21 mouse cellular contexts compared by ENCODE assay signal in the genomic region with DNA sequence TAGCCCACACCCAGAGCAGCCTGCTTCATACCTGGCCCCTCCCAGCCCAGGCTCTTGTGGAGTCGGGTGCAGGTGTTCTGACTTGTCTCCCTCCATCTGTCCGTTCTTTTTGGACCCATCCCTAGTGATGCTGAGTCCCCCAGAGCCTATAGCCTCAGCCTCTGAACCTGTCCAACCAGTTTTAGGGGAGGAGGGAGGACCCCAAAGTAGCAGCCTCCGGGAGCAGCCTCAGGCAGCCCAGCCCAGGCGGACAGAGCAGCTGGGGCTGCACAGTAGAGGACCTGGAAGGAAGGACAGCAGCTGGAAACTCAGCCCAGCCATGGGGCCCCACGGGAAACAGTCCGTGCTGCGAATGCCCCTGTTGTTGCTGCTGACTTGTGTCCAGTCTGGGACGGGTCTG. TPM values are rescaled to one million over a fixed set of nuclear protein-coding genes. Genes with fewer than 3 reads are reported as not detected.
DNase-seq lines count a peak whose midpoint lies in the region; ATAC-seq and TF ChIP-seq lines count a peak whose summit lies in the region.
"Had no signal": no experiment of that assay in that cellular context is flagged by ENCODE, and none has a peak within 500 bp of the region (broad histone marks: within the 10 kb centered on the region; RNA-seq: fewer than 3 reads in every experiment).

No protein-coding gene starts in this region.

- no peak overlapping the region for H3K4me3 ChIP-seq in intestine, embryonic 16.5 days (ENCODE audit: low read length)
- no peak overlapping the region for H3K4me3 ChIP-seq in intestine, embryonic 15.5 days (replicated peaks)
- H3K4me3 ChIP-seq in ES-Bruce4 (ENCODE audit: low read depth, low read length) = 0 out of 2 replicates have a peak overlapping the region, but pooled peaks have one; percentile 2
- no peak overlapping the region for H3K4me3 ChIP-seq in embryonic facial prominence, embryonic 13.5 days
- no peak overlapping the region for H3K4me3 ChIP-seq in limb, embryonic 14.5 days (replicated peaks; ENCODE audit: low read length)
- H3K4me3 ChIP-seq in forebrain, embryonic 12.5 days (replicated peaks) = no peak overlapping the region
- H3K4me3 ChIP-seq: layer of hippocampus, adult 2 months had no signal

- TF ChIP-seq CTCF in ES-Bruce4 (IDR thresholded peaks at IDR 0.05; ENCODE audit: low read depth, low read length) = no peak

- H3K27me3 ChIP-seq in intestine, embryonic 16.5 days (replicated peaks; ENCODE audit: control insufficient read depth, insufficient read depth, low read length) = no peaks in the 10 kb centered on the region
- H3K27me3 ChIP-seq in intestine, embryonic 15.5 days (replicated peaks) = no peaks in the 10 kb centered on the region
- no peaks in the 10 kb centered on the region for H3K27me3 ChIP-seq in ES-Bruce4 (ENCODE audit: control insufficient read depth, insufficient read depth, low read length, poor library complexity, severe bottlenecking)
- peaks cover 9% of the 10 kb centered on the region for H3K27me3 ChIP-seq in embryonic facial prominence, embryonic 13.5 days
- H3K27me3 ChIP-seq in limb, embryonic 14.5 days (ENCODE audit: control insufficient read depth, insufficient read depth, low read length) = no peaks in the 10 kb centered on the region
- H3K27me3 ChIP-seq in forebrain, embryonic 12.5 days = peaks cover 10% of the 10 kb centered on the region

- 0 out of 2 replicates have a peak overlapping the region, but pooled peaks have one; percentile 24 for H3K9ac ChIP-seq in intestine, embryonic 16.5 days (ENCODE audit: low read depth, low read length)
- H3K9ac ChIP-seq in intestine, embryonic 15.5 days = no peak overlapping the region
- no peak overlapping the region for H3K9ac ChIP-seq in ES-Bruce4 (ENCODE audit: low read depth, poor library complexity, severe bottlenecking)
- H3K9ac ChIP-seq in embryonic facial prominence, embryonic 13.5 days = no peak overlapping the region
- no peak overlapping the region for H3K9ac ChIP-seq in limb, embryonic 14.5 days (ENCODE audit: low read depth, low read length, severe bottlenecking)
- H3K9ac ChIP-seq in forebrain, embryonic 12.5 days = no peak overlapping the region

- no peaks in the 10 kb centered on the region for H3K9me3 ChIP-seq in intestine, embryonic 16.5 days (ENCODE audit: control insufficient read depth, low read length)
- no peaks in the 10 kb centered on the region for H3K9me3 ChIP-seq in intestine, embryonic 15.5 days
- no peaks in the 10 kb centered on the region for H3K9me3 ChIP-seq in ES-Bruce4 (replicated peaks; ENCODE audit: control insufficient read depth, insufficient read depth, low read length, poor library complexity, severe bottlenecking)
- 0 out of 2 replicates have a peak, but pooled peaks cover 3% of the 10 kb centered on the region for H3K9me3 ChIP-seq in embryonic facial prominence, embryonic 13.5 days
- H3K9me3 ChIP-seq in limb, embryonic 14.5 days (ENCODE audit: control insufficient read depth, low read length) = no peaks in the 10 kb centered on the region
- H3K9me3 ChIP-seq in forebrain, embryonic 12.5 days = no peaks in the 10 kb centered on the region

- no peaks in the 10 kb centered on the region for H3K36me3 ChIP-seq in intestine, embryonic 16.5 days (ENCODE audit: control insufficient read depth, insufficient read depth, low read length)
- H3K36me3 ChIP-seq in intestine, embryonic 15.5 days = no peaks in the 10 kb centered on the region
- H3K36me3 ChIP-seq in ES-Bruce4 (ENCODE audit: control insufficient read depth, insufficient read depth, low read length, poor library complexity, severe bottlenecking) = no peaks in the 10 kb centered on the region
- no peaks in the 10 kb centered on the region for H3K36me3 ChIP-seq in embryonic facial prominence, embryonic 13.5 days
- H3K36me3 ChIP-seq in limb, embryonic 14.5 days (ENCODE audit: control insufficient read depth, insufficient read depth, low read length) = no peaks in the 10 kb centered on the region
- no peaks in the 10 kb centered on the region for H3K36me3 ChIP-seq in forebrain, embryonic 12.5 days (replicated peaks)

- peaks cover 7% of the 10 kb centered on the region for H3K4me1 ChIP-seq in intestine, embryonic 16.5 days (ENCODE audit: control insufficient read depth, insufficient read depth, low read length)
- H3K4me1 ChIP-seq in intestine, embryonic 15.5 days (replicated peaks) = peaks cover 10% of the 10 kb centered on the region; the same call in 1 of the 2 replicates
- peaks cover 6% of the 10 kb centered on the region for H3K4me1 ChIP-seq in ES-Bruce4 (ENCODE audit: control insufficient read depth, insufficient read depth, low read length)
- H3K4me1 ChIP-seq in embryonic facial prominence, embryonic 13.5 days = peaks cover 2% of the 10 kb centered on the region
- peaks cover 2% of the 10 kb centered on the region; the same call in 1 of the 2 replicates for H3K4me1 ChIP-seq in limb, embryonic 14.5 days (ENCODE audit: control insufficient read depth, insufficient read depth, low read length)
- peaks cover 2% of the 10 kb centered on the region; the same call in 1 of the 2 replicates for H3K4me1 ChIP-seq in forebrain, embryonic 12.5 days

- ATAC-seq in intestine, embryonic 16.5 days = peak; percentile 29; the same call in 1 of the 2 replicates
- no peak for ATAC-seq in intestine, embryonic 15.5 days
- 0 out of 2 replicates have a peak, but pooled peaks have one; percentile 38 for ATAC-seq in embryonic facial prominence, embryonic 13.5 days (ENCODE audit: insufficient number of reproducible peaks, insufficient read depth, low FRiP score, low TSS enrichment, low read depth)
- 0 out of 2 replicates have a peak, but pooled peaks have one; percentile 37 for ATAC-seq in limb, embryonic 14.5 days (ENCODE audit: low FRiP score, low read depth)
- no peak for ATAC-seq in forebrain, embryonic 12.5 days (ENCODE audit: low FRiP score)
- ATAC-seq: hindbrain, postnatal 0 days had no signal

- no peak for TF ChIP-seq POLR2A in ES-Bruce4 (IDR thresholded peaks at IDR 0.05; ENCODE audit: insufficient read depth, low read length)
- TF ChIP-seq POLR2A in limb, embryonic 14.5 days (IDR thresholded peaks at IDR 0.05; ENCODE audit: borderline replicate concordance, extremely low read depth, insufficient read depth, insufficient read length) = no peak

- no peak overlapping the region for H3K4me2 ChIP-seq in intestine, embryonic 16.5 days (ENCODE audit: low read depth, low read length)
- no peak overlapping the region for H3K4me2 ChIP-seq in intestine, embryonic 15.5 days (replicated peaks)
- H3K4me2 ChIP-seq in embryonic facial prominence, embryonic 13.5 days = peak overlapping the region; percentile 26
- no peak overlapping the region for H3K4me2 ChIP-seq in limb, embryonic 14.5 days (replicated peaks; ENCODE audit: low read depth, low read length, severe bottlenecking)
- H3K4me2 ChIP-seq in forebrain, embryonic 12.5 days = no peak overlapping the region
- H3K4me2 ChIP-seq: heart, embryonic 11.5 days had no signal

- WGBS in intestine, embryonic 16.5 days = 10% methylated on average over 8 of the region's 8 CpGs
- WGBS in intestine, embryonic 15.5 days = 11% methylated on average over 8 of the region's 8 CpGs
- WGBS in embryonic facial prominence, embryonic 13.5 days = 19% methylated on average over 8 of the region's 8 CpGs
- WGBS in limb, embryonic 14.5 days = 19% methylated on average over 8 of the region's 8 CpGs
- 34% methylated on average over 8 of the region's 8 CpGs for WGBS in forebrain, embryonic 12.5 days

- no peak for DNase-seq in limb, embryonic 14.5 days (ENCODE audit: low spot score)
- no peak for DNase-seq in thymus, postnatal 0 days (ENCODE audit: low spot score)
- DNase-seq in thymus, postnatal 10 days (ENCODE audit: low spot score in 2 of 2) = no peak
- DNase-seq: adrenal gland, adult 2 months; B cell, adult 2 months; cerebellum, adult 2 months; cerebellum, postnatal 36 days; kidney, adult 18-20 months; kidney, postnatal 14 days; liver; retina, postnatal 1 day had no signal

- 0 out of 2 replicates have a peak, but pooled peaks have one; percentile 2 for TF ChIP-seq EP300 in ES-Bruce4 (IDR thresholded peaks at IDR 0.05; ENCODE audit: insufficient read depth, low read depth, low read length)

- H3K27ac ChIP-seq in intestine, embryonic 16.5 days (ENCODE audit: low read length) = no peak overlapping the region
- no peak overlapping the region for H3K27ac ChIP-seq in intestine, embryonic 15.5 days
- H3K27ac ChIP-seq in ES-Bruce4 (ENCODE audit: insufficient read depth, low read length) = no peak overlapping the region
- no peak overlapping the region; the same call in 1 of the 2 replicates for H3K27ac ChIP-seq in embryonic facial prominence, embryonic 13.5 days
- no peak overlapping the region for H3K27ac ChIP-seq in limb, embryonic 14.5 days (replicated peaks; ENCODE audit: low read depth, low read length)
- H3K27ac ChIP-seq in forebrain, embryonic 12.5 days = no peak overlapping the region
- H3K27ac ChIP-seq: hindbrain, postnatal 0 days; layer of hippocampus, adult 2 months had no signal

RNA-seq across cellular contexts. Expression of a gene that starts 2.8 kb away (rescaled TPM):
- polyA plus RNA-seq in intestine, embryonic 16.5 days (2015; fragmentation: Nextera tagmentation; extraction: Ambion mirVana) = 0.82 and 2.3 TPM in 2 replicates
- polyA plus RNA-seq in intestine, embryonic 15.5 days (2015; fragmentation: Nextera tagmentation; extraction: Ambion mirVana) = 1.4 and 1.9 TPM in 2 replicates
- polyA plus RNA-seq in ES-Bruce4 (2011; ENCODE audit: insufficient read depth, insufficient read length, low read depth, missing spikeins) = 2.7 and 3.7 TPM in 2 replicates
- 6.2 and 6.3 TPM in 2 replicates for polyA plus RNA-seq in embryonic facial prominence, embryonic 13.5 days (2015; fragmentation: Nextera tagmentation; extraction: Ambion mirVana)
- polyA plus RNA-seq in limb, embryonic 14.5 days (2012; rRNA removed) = 3.0 and 7.5 TPM in 2 replicates
- polyA plus RNA-seq in limb, embryonic 14.5 days (2014; fragmentation: Nextera tagmentation; extraction: Ambion mirVana) = 11.5 and 14.1 TPM in 2 replicates
- 0.32 and 0.92 TPM in 2 replicates for polyA plus RNA-seq in forebrain, embryonic 12.5 days (2016; fragmentation: Nextera tagmentation; extraction: Ambion mirVana)
- polyA plus RNA-seq in thymus, postnatal 0 days (2015; fragmentation: Nextera tagmentation; extraction: Ambion mirVana) = 2.1 and 8.2 TPM in 2 replicates
- polyA plus RNA-seq: adrenal gland, adult 2 months; liver, embryonic 16.5 days; midbrain, postnatal 0 days had no signal

RNA-seq across cellular contexts. Expression of a gene that starts 18.8 kb away (rescaled TPM):
- polyA plus RNA-seq in intestine, embryonic 16.5 days (2015; fragmentation: Nextera tagmentation; extraction: Ambion mirVana) = 44.4 and 47.8 TPM in 2 replicates
- 42.9 and 45.6 TPM in 2 replicates for polyA plus RNA-seq in intestine, embryonic 15.5 days (2015; fragmentation: Nextera tagmentation; extraction: Ambion mirVana)
- polyA plus RNA-seq in ES-Bruce4 (2011; ENCODE audit: insufficient read depth, insufficient read length, low read depth, missing spikeins) = 0.34 and 0.38 TPM in 2 replicates
- 0.06 and 0.29 TPM in 2 replicates for polyA plus RNA-seq in embryonic facial prominence, embryonic 13.5 days (2015; fragmentation: Nextera tagmentation; extraction: Ambion mirVana)
- polyA plus RNA-seq in limb, embryonic 14.5 days (2012; rRNA removed) = 0.15 and 1.1 TPM in 2 replicates
- 0.28 and 0.74 TPM in 2 replicates for polyA plus RNA-seq in limb, embryonic 14.5 days (2014; fragmentation: Nextera tagmentation; extraction: Ambion mirVana)
- polyA plus RNA-seq in forebrain, embryonic 12.5 days (2016; fragmentation: Nextera tagmentation; extraction: Ambion mirVana) = not detected in 2 replicates
- 0.32 and 0.48 TPM in 2 replicates for polyA plus RNA-seq in thymus, postnatal 0 days (2015; fragmentation: Nextera tagmentation; extraction: Ambion mirVana)
- polyA plus RNA-seq: cerebellum, adult 2 months; hindbrain, postnatal 0 days; midbrain, postnatal 0 days had no signal

RNA-seq across cellular contexts. Expression of a gene that starts 26.6 kb away (rescaled TPM):
- polyA plus RNA-seq in intestine, embryonic 16.5 days (2015; fragmentation: Nextera tagmentation; extraction: Ambion mirVana) = 16.6 and 18.5 TPM in 2 replicates
- polyA plus RNA-seq in intestine, embryonic 15.5 days (2015; fragmentation: Nextera tagmentation; extraction: Ambion mirVana) = 16.3 and 19.4 TPM in 2 replicates
- 5.9 and 6.6 TPM in 2 replicates for polyA plus RNA-seq in ES-Bruce4 (2011; ENCODE audit: insufficient read depth, insufficient read length, low read depth, missing spikeins)
- 10.8 and 12.7 TPM in 2 replicates for polyA plus RNA-seq in embryonic facial prominence, embryonic 13.5 days (2015; fragmentation: Nextera tagmentation; extraction: Ambion mirVana)
- polyA plus RNA-seq in limb, embryonic 14.5 days (2012; rRNA removed) = 29.4 and 35.0 TPM in 2 replicates
- polyA plus RNA-seq in limb, embryonic 14.5 days (2014; fragmentation: Nextera tagmentation; extraction: Ambion mirVana) = 14.1 and 17.1 TPM in 2 replicates
- polyA plus RNA-seq in forebrain, embryonic 12.5 days (2016; fragmentation: Nextera tagmentation; extraction: Ambion mirVana) = 6.2 and 8.0 TPM in 2 replicates
- 11.2 and 13.3 TPM in 2 replicates for polyA plus RNA-seq in thymus, postnatal 0 days (2015; fragmentation: Nextera tagmentation; extraction: Ambion mirVana)

RNA-seq across cellular contexts. Expression of a gene that starts 59.3 kb away (rescaled TPM):
- 212 and 230 TPM in 2 replicates for polyA plus RNA-seq in intestine, embryonic 16.5 days (2015; fragmentation: Nextera tagmentation; extraction: Ambion mirVana)
- polyA plus RNA-seq in intestine, embryonic 15.5 days (2015; fragmentation: Nextera tagmentation; extraction: Ambion mirVana) = 231 and 236 TPM in 2 replicates
- 90.7 and 92.6 TPM in 2 replicates for polyA plus RNA-seq in ES-Bruce4 (2011; ENCODE audit: insufficient read depth, insufficient read length, low read depth, missing spikeins)
- 218 and 243 TPM in 2 replicates for polyA plus RNA-seq in embryonic facial prominence, embryonic 13.5 days (2015; fragmentation: Nextera tagmentation; extraction: Ambion mirVana)
- 148 and 156 TPM in 2 replicates for polyA plus RNA-seq in limb, embryonic 14.5 days (2012; rRNA removed)
- 245 and 251 TPM in 2 replicates for polyA plus RNA-seq in limb, embryonic 14.5 days (2014; fragmentation: Nextera tagmentation; extraction: Ambion mirVana)
- 246 and 256 TPM in 2 replicates for polyA plus RNA-seq in forebrain, embryonic 12.5 days (2016; fragmentation: Nextera tagmentation; extraction: Ambion mirVana)
- polyA plus RNA-seq in thymus, postnatal 0 days (2015; fragmentation: Nextera tagmentation; extraction: Ambion mirVana) = 312 and 321 TPM in 2 replicates

Comparison
In these comparisons a context has a peak if more than half of its experiments do, and no peak if none do; other contexts are left out.
1. ATAC-seq: peak in intestine, embryonic 16.5 days (single experiment), embryonic facial prominence, embryonic 13.5 days (single experiment) and limb, embryonic 14.5 days (single experiment); none in intestine, embryonic 15.5 days (single experiment) and forebrain, embryonic 12.5 days (single experiment).
2. RNA of a gene that starts 18.8 kb away (polyA plus RNA-seq): 44.4 to 47.8 TPM in intestine, embryonic 16.5 days and 42.9 to 45.6 TPM in intestine, embryonic 15.5 days; 0.15 to 1.1 TPM in limb, embryonic 14.5 days, 0.32 to 0.48 TPM in thymus, postnatal 0 days, 0.34 to 0.38 TPM in ES-Bruce4, 0.06 to 0.29 TPM in embryonic facial prominence, embryonic 13.5 days and not detected in forebrain, embryonic 12.5 days; every median in the first group is over 10 times any median in the second.